Mouse (Mus musculus) lung, embryonic 16.5 days (tissue): ENCODE data around the gene Amot. TPM values are rescaled to one million over a fixed set of nuclear protein-coding genes. Genes with fewer than 3 reads are reported as not detected.

Experiments
- ATAC-seq: fragments of 200-750 bp; cut with Nextera tagmentation; 2 replicates; pipeline ENCODE4 v1.8.0; 2017; ENCODE audit warnings: low read depth, mild to moderate bottlenecking, moderate library complexity
- H3K27ac ChIP-seq: fragments of 300-500 bp; sonication (generic); 2 replicates; pipeline ENCODE4 v1.5.1; 2014; ENCODE audit warnings: mild to moderate bottlenecking, control low read depth, low read length
- H3K27me3 ChIP-seq: fragments of 300-500 bp; sonication (generic); 2 replicates; pipeline ENCODE4 v1.6.1; 2014; ENCODE audit warnings: low read depth, low read length, mixed read lengths; ENCODE audit not compliant: control insufficient read depth, insufficient read depth
- H3K36me3 ChIP-seq: fragments of 300-500 bp; sonication (generic); 2 replicates; pipeline ENCODE4 v1.6.1; 2014; ENCODE audit warnings: low read length; ENCODE audit not compliant: control insufficient read depth, insufficient read depth
- H3K4me1 ChIP-seq: fragments of 300-500 bp; sonication (generic); replicated peaks from 2 replicates; pipeline ENCODE4 v1.6.1; 2014; ENCODE audit warnings: low read length, mixed read lengths; ENCODE audit not compliant: control insufficient read depth, insufficient read depth
- H3K4me2 ChIP-seq: fragments of 300-500 bp; sonication (generic); 2 replicates; pipeline ENCODE4 v1.6.1; 2014; ENCODE audit warnings: low read depth, low read length, control low read depth
- H3K4me3 ChIP-seq: fragments of 300-500 bp; sonication (generic); 2 replicates; pipeline ENCODE4 v1.5.1; 2014; ENCODE audit warnings: mild to moderate bottlenecking, low read length, control low read depth
- H3K9ac ChIP-seq: fragments of 300-500 bp; sonication (generic); 2 replicates; pipeline ENCODE4 v1.6.1; 2014; ENCODE audit warnings: low read length, control low read depth
- H3K9me3 ChIP-seq: fragments of 300-500 bp; sonication (generic); 2 replicates; pipeline ENCODE4 v1.6.1; 2016; ENCODE audit warnings: low read length; ENCODE audit not compliant: control insufficient read depth
- WGBS: fragments of 180-500 bp; shearing (Covaris S2); extraction: QIAGEN DNeasy Blood & Tissue Kit; methylation state at CpG from one replicate; pipeline ENCODE4 v1.1.7; 2014; 5-methylcytosine and 5-hydroxymethylcytosine counted together
- polyA plus RNA-seq: library from polyadenylated mRNA; unstranded; fragments of >200 nt; fragmentation: Nextera tagmentation; extraction: Ambion mirVana; gene quantifications from 2 replicates; pipeline ENCODE4 v1.2.1, GENCODE M21; 2015

Amot gene
- polyA plus RNA-seq, 1 experiment from 2014 or later = 7.3 TPM

- H3K9me3 ChIP-seq = no peaks in the 10 kb centered on the region
- H3K36me3 ChIP-seq = no peaks in the 10 kb centered on the region
- H3K4me1 ChIP-seq = no peaks in the 10 kb centered on the region
- H3K4me2 ChIP-seq = no peak overlapping the region
- H3K9ac ChIP-seq = no peak overlapping the region
- no peak overlapping the region for H3K4me3 ChIP-seq
- ATAC-seq = no peak
- no peaks in the 10 kb centered on the region for H3K27me3 ChIP-seq
- WGBS = 91% methylated on average over 3 of the region's 3 CpGs
- no peak overlapping the region for H3K27ac ChIP-seq
Measured at GRCm38 (mm10) chrX:145461339-145461738, 43.6 kb downstream of the Amot start.

- 75% methylated on average over 4 of the region's 4 CpGs for WGBS
- Histone ChIP-seq H3K27ac (no peak overlapping the region), H3K27me3 (no peaks in the 10 kb centered on the region), H3K4me3 (no peak overlapping the region), H3K9me3 (no peaks in the 10 kb centered on the region), H3K4me2 (no peak overlapping the region), H3K9ac (no peak overlapping the region), H3K36me3 (no peaks in the 10 kb centered on the region), H3K4me1 (no peaks in the 10 kb centered on the region)
- ATAC-seq = no peak
Measured at GRCm38 (mm10) chrX:145456251-145456650, 48.7 kb downstream of the Amot start.

GRCm38 (mm10) chrX:145455629-145456028 lies 49.4 kb downstream of the Amot start:
- ATAC-seq = no peak
- Histone ChIP-seq H3K4me1 (no peaks in the 10 kb centered on the region), H3K27me3 (no peaks in the 10 kb centered on the region), H3K27ac (no peak overlapping the region), H3K4me3 (no peak overlapping the region), H3K9me3 (no peaks in the 10 kb centered on the region), H3K9ac (no peak overlapping the region), H3K36me3 (no peaks in the 10 kb centered on the region), H3K4me2 (no peak overlapping the region)
- 83% methylated on average over 6 of the region's 6 CpGs for WGBS

- H3K4me1 ChIP-seq = no peaks in the 10 kb centered on the region
- no peaks in the 10 kb centered on the region for H3K36me3 ChIP-seq
- no peaks in the 10 kb centered on the region for H3K9me3 ChIP-seq
- ATAC-seq = no peak
- no peak overlapping the region for H3K9ac ChIP-seq
- no peaks in the 10 kb centered on the region for H3K27me3 ChIP-seq
- H3K27ac ChIP-seq = no peak overlapping the region
- 72% methylated on average over 4 of the region's 4 CpGs for WGBS
- no peak overlapping the region for H3K4me2 ChIP-seq
- H3K4me3 ChIP-seq = no peak overlapping the region
Measured at GRCm38 (mm10) chrX:145454828-145455227, 50.2 kb downstream of the Amot start.

- Histone ChIP-seq H3K9me3 (no peaks in the 10 kb centered on the region), H3K27ac (no peak overlapping the region)
- WGBS = 92% methylated on average over 2 of the region's 2 CpGs
Measured at GRCm38 (mm10) chrX:145441526-145441925, 63.5 kb downstream of the Amot start.

GRCm38 (mm10) chrX:145433652-145434051 lies 71.3 kb downstream of the Amot start:
- no peak overlapping the region for H3K27ac ChIP-seq
- H3K4me2 ChIP-seq = no peak overlapping the region
- ATAC-seq = no peak
- H3K9ac ChIP-seq = no peak overlapping the region
- H3K4me3 ChIP-seq = no peak overlapping the region
- H3K4me1 ChIP-seq = no peaks in the 10 kb centered on the region
- no peaks in the 10 kb centered on the region for H3K9me3 ChIP-seq
- H3K27me3 ChIP-seq = no peaks in the 10 kb centered on the region
- 57% methylated on average over 4 of the region's 4 CpGs for WGBS
- H3K36me3 ChIP-seq = no peaks in the 10 kb centered on the region

More at GRCm38 (mm10) chrX:145441526-145441925, 63.5 kb downstream of the Amot start:
- H3K9ac ChIP-seq = no peak overlapping the region
- no peak overlapping the region for H3K4me3 ChIP-seq
- no peaks in the 10 kb centered on the region for H3K4me1 ChIP-seq
- no peak for ATAC-seq
- H3K36me3 ChIP-seq = no peaks in the 10 kb centered on the region
- H3K27me3 ChIP-seq = no peaks in the 10 kb centered on the region
- H3K4me2 ChIP-seq = no peak overlapping the region

- Histone ChIP-seq H3K4me2 (no peak overlapping the region), H3K9me3 (no peaks in the 10 kb centered on the region), H3K4me1 (no peaks in the 10 kb centered on the region), H3K9ac (no peak overlapping the region), H3K27ac (no peak overlapping the region), H3K4me3 (no peak overlapping the region), H3K36me3 (no peaks in the 10 kb centered on the region), H3K27me3 (no peaks in the 10 kb centered on the region)
- 80% methylated on average over 5 of the region's 5 CpGs for WGBS
- no peak for ATAC-seq
Measured at GRCm38 (mm10) chrX:145430836-145431570, 74.0 kb downstream of the Amot start.

- Histone ChIP-seq H3K4me3 (no peak overlapping the region), H3K4me1 (no peaks in the 10 kb centered on the region), H3K9me3 (no peaks in the 10 kb centered on the region), H3K27ac (no peak overlapping the region), H3K27me3 (no peaks in the 10 kb centered on the region), H3K9ac (no peak overlapping the region), H3K36me3 (no peaks in the 10 kb centered on the region), H3K4me2 (no peak overlapping the region)
- no peak for ATAC-seq
- 75% methylated on average over 1 of the region's 1 CpGs for WGBS
Measured at GRCm38 (mm10) chrX:145428811-145429210, 76.2 kb downstream of the Amot start.

- WGBS = 31% methylated on average over 2 of the region's 2 CpGs
- H3K4me1 ChIP-seq = no peaks in the 10 kb centered on the region
- no peak overlapping the region for H3K27ac ChIP-seq
- H3K36me3 ChIP-seq = no peaks in the 10 kb centered on the region
- no peaks in the 10 kb centered on the region for H3K9me3 ChIP-seq
- no peak overlapping the region for H3K9ac ChIP-seq
- no peak overlapping the region for H3K4me2 ChIP-seq
- H3K27me3 ChIP-seq = no peaks in the 10 kb centered on the region
- no peak overlapping the region for H3K4me3 ChIP-seq
- no peak for ATAC-seq
Measured at GRCm38 (mm10) chrX:145424026-145424425, 81.0 kb downstream of the Amot start.
